Mouse (Mus musculus): ENCODE measurements around the gene Trim41.

DNA sequence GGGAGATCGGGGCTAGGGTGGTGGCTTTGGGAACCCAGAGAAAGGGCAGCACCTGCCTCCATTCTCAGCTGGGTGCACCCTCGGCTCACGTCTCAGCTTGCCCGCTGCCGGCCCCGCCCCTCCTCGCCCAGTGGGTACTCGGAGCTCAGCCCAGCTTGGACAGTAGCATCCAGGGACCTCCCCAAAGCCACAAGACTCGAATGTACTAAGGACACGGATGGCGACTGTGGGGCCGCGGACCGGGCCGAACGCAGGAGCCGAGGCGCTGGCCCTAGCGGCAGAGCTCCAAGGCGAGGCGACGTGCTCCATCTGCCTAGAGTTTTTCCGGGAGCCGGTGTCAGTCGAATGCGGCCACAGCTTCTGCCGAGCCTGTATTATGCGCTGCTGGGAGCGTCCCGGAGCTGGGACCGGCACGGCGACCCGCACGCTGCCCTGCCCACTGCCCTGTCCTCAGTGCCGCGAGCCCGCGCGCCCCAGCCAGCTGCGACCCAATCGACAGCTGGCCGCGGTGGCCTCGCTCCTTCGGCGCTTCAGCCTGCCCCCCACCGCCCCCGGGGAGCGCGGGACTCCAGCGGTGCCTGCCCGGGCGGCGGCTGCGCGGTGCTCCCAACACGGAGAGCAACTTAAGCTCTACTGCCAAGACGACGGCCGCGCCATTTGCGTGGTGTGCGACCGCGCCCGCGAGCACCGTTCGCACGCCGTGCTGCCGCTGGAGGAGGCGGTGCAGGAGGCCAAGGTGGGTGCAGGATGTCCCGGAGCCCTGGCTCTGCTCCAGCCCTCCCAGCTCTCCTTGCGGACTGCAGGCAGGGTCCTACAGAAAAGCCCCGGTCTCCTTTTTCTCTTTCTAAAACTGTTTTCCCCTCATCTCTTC lies 20.4 kb upstream of the Trim41 start:
- TF ChIP-seq GATA1 (IDR thresholded peaks at IDR 0.05; ENCODE audit: borderline replicate concordance, low read length) (no peak), CTCF (IDR thresholded peaks at IDR 0.05; ENCODE audit: low read depth, low read length) (no peak), TAL1 (conservative IDR thresholded peaks at IDR 0.05; ENCODE audit: low read depth, low read length) (no peak)
